Mouse (Mus musculus) heart, postnatal 0 days (tissue): ENCODE results near the gene Klhdc8a.

Experiments
- CTCF ChIP-seq: IDR thresholded peaks from 2 replicates; pipeline ENCODE4 v1.5.1; 2016; ENCODE audit warnings: antibody characterized with exemption, control low read depth, low read depth
- EP300 ChIP-seq: IDR thresholded peaks from 2 replicates; pipeline ENCODE4 v1.6.1; 2016; ENCODE audit warnings: antibody characterized with exemption, low read depth

GRCm38 (mm10) chr1:132291706-132292105 is 6.7 kb upstream of the Klhdc8a start:
- TF ChIP-seq CTCF (no peak), EP300 (no peak)
